Mouse (Mus musculus): ENCODE data around the gene L2hgdh.

- no peak for TF ChIP-seq EP300 (IDR thresholded peaks at IDR 0.05)
- no peak for TF ChIP-seq CTCF (IDR thresholded peaks at IDR 0.05)
Observed at GRCm38 (mm10) chr12:69690714-69691113, 34.0 kb downstream of the L2hgdh start.

All from lung, postnatal 0 days (tissue).